Mouse (Mus musculus) heart, postnatal 0 days (tissue): ENCODE data around the gene Gm37240. TPM values are rescaled to one million over a fixed set of nuclear protein-coding genes. Genes with fewer than 3 reads are reported as not detected.

Experiments used
- ATAC-seq: fragments of 200-750 bp; cut with Nextera tagmentation; 2 replicates; pipeline ENCODE4 v1.8.0; 2017; ENCODE audit warnings: low read depth, moderate number of reproducible peaks, moderate library complexity; ENCODE audit not compliant: insufficient read depth
- DNase-seq: peaks from one replicate; pipeline ENCODE4 v3.0.0-alpha.2; 2016; ENCODE audit warnings: low spot score
- H3K27ac ChIP-seq: fragments of 300-500 bp; sonication (generic); 2 replicates; pipeline ENCODE4 v1.5.1; 2014; ENCODE audit warnings: low read depth, mild to moderate bottlenecking
- H3K27me3 ChIP-seq: fragments of 300-500 bp; sonication (generic); 2 replicates; pipeline ENCODE4 v1.6.1; 2014; ENCODE audit warnings: low read length, mixed read lengths; ENCODE audit not compliant: control insufficient read depth, insufficient read depth
- H3K36me3 ChIP-seq: fragments of 300-500 bp; sonication (generic); replicated peaks from 2 replicates; pipeline ENCODE4 v1.6.1; 2014; ENCODE audit warnings: low read length, mixed read lengths; ENCODE audit not compliant: control insufficient read depth, insufficient read depth
- H3K4me1 ChIP-seq: fragments of 300-500 bp; sonication (generic); 2 replicates; pipeline ENCODE4 v1.6.1; 2014; ENCODE audit warnings: antibody characterized with exemption; ENCODE audit not compliant: control insufficient read depth, insufficient read depth
- H3K4me2 ChIP-seq: fragments of 300-500 bp; sonication (generic); 2 replicates; pipeline ENCODE4 v1.6.1; 2014; ENCODE audit warnings: low read depth, mild to moderate bottlenecking, low read length, moderate library complexity
- H3K4me3 ChIP-seq: fragments of 300-500 bp; sonication (generic); 2 replicates; pipeline ENCODE4 v1.5.1; 2014; ENCODE audit warnings: low read depth, low read length
- H3K9ac ChIP-seq: fragments of 300-500 bp; sonication (generic); replicated peaks from 2 replicates; pipeline ENCODE4 v1.6.1; 2014; ENCODE audit warnings: low read depth, low read length, mixed read lengths
- H3K9me3 ChIP-seq: fragments of 300-500 bp; sonication (generic); replicated peaks from 2 replicates; pipeline ENCODE4 v1.6.1; 2016; ENCODE audit warnings: low read length; ENCODE audit not compliant: control insufficient read depth
- CTCF ChIP-seq: IDR thresholded peaks from 2 replicates; pipeline ENCODE4 v1.5.1; 2016; ENCODE audit warnings: antibody characterized with exemption, control low read depth, low read depth
- EP300 ChIP-seq: IDR thresholded peaks from 2 replicates; pipeline ENCODE4 v1.6.1; 2016; ENCODE audit warnings: antibody characterized with exemption, low read depth
- WGBS: fragments of 180-500 bp; shearing (Covaris S2); extraction: QIAGEN DNeasy Blood & Tissue Kit; methylation state at CpG from one replicate; pipeline ENCODE4 v1.1.7; 2014; 5-methylcytosine and 5-hydroxymethylcytosine counted together
- polyA plus RNA-seq: library from polyadenylated mRNA; unstranded; fragments of >200 nt; fragmentation: Nextera tagmentation; extraction: Ambion mirVana; gene quantifications from 2 replicates; pipeline ENCODE4 v1.2.1, GENCODE M21; 2015
- total RNA-seq: library from RNA; depleted of rRNA; stranded (reverse); fragments of >200 nt; gene quantifications from 2 replicates; pipeline ENCODE4 v1.2.3, GENCODE M21; 2014; ENCODE audit warnings: low replicate concordance

The Gm37240 gene
- total and polyA plus RNA-seq, 2 experiments from 2014 or later, result 21.7 to 72.1 TPM

DNA sequence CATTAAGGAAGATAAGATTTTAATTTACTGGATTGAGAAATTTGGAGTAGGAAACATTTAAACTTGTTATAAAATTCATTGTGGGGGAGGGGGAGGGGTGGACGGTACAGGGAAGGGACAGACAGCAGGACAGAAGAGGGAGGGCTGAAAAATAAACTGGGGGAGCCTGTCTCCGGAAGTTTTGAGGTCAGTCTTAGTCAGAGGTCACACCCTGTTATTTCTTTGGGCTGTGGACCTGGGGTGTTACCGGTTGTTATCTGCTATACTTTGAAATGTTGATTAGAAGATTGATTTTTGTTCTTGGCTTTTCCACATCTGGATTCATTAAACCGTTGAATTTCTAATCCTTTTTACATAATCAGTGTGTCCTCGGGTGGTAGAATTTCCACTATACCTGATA lies 1061.3 kb downstream of the Gm37240 start:
- DNase-seq (no peak), ATAC-seq (no peak; the same call in 1 of the 2 replicates)
- Histone ChIP-seq H3K36me3 (no peaks in the 10 kb centered on the region), H3K4me3 (0 out of 2 replicates have a peak overlapping the region, but pooled peaks have one; percentile 8), H3K4me2 (peak overlapping the region; percentile 43), H3K9ac (no peak overlapping the region), H3K9me3 (no peaks in the 10 kb centered on the region), H3K27ac (peak overlapping the region; percentile 52; the same call in 1 of the 2 replicates), H3K27me3 (no peaks in the 10 kb centered on the region), H3K4me1 (peaks cover 9% of the 10 kb centered on the region; the same call in 1 of the 2 replicates)
- WGBS, result 40% methylated on average over 5 of the region's 5 CpGs
- TF ChIP-seq EP300, result no peak
- no peak for TF ChIP-seq CTCF

GRCm38 (mm10) chr3:84820654-84821201 lies 1066.6 kb downstream of the Gm37240 start:
- ATAC-seq, result no peak
- H3K36me3 ChIP-seq, result 0 out of 2 replicates have a peak, but pooled peaks cover 10% of the 10 kb centered on the region
- no peak for TF ChIP-seq EP300
- no peak for TF ChIP-seq CTCF

GRCm38 (mm10) chr3:84816951-84817350 lies 1070.4 kb downstream of the Gm37240 start:
- Histone ChIP-seq H3K36me3 (0 out of 2 replicates have a peak, but pooled peaks cover 10% of the 10 kb centered on the region), H3K9ac (no peak overlapping the region), H3K27ac (no peak overlapping the region), H3K4me3 (no peak overlapping the region), H3K4me2 (no peak overlapping the region), H3K4me1 (peaks cover 16% of the 10 kb centered on the region), H3K9me3 (no peaks in the 10 kb centered on the region), H3K27me3 (no peaks in the 10 kb centered on the region)
- DNase-seq, result no peak
- TF ChIP-seq CTCF, result no peak
- ATAC-seq, result no peak
- 62% methylated on average over 1 of the region's 1 CpGs for WGBS

More at GRCm38 (mm10) chr3:84820654-84821201, 1066.6 kb downstream of the Gm37240 start:
- DNase-seq, result no peak
- no peak overlapping the region for H3K27ac ChIP-seq
- H3K9me3 ChIP-seq, result no peaks in the 10 kb centered on the region
- H3K27me3 ChIP-seq, result no peaks in the 10 kb centered on the region
- H3K4me1 ChIP-seq, result peaks cover 10% of the 10 kb centered on the region
- H3K4me3 ChIP-seq, result no peak overlapping the region
- H3K4me2 ChIP-seq, result no peak overlapping the region
- H3K9ac ChIP-seq, result no peak overlapping the region
- 78% methylated on average over 2 of the region's 2 CpGs for WGBS

DNA sequence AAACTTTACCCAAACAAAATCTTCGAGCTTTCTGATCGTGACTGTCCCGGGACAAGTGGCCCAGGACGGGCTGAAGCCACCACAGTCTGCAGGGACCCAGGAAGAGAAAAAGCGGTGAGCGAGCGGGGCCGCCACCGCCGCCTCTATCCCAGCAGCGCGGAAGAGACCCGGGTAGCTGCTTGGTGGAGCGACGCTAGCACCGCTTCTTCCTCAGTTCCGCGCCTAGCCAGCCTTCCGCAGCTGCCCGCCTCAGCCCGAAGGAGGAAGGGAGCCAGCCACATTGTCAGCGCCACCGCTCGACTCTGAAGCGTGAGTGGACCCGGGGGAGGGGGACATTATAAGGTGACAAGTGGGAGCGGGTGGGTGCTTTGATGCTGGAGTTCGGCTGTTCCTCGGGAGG lies 1071.9 kb downstream of the Gm37240 start:
- H3K36me3 ChIP-seq, result 0 out of 2 replicates have a peak, but pooled peaks cover 10% of the 10 kb centered on the region
- DNase-seq, result peak; percentile 17
- no peak for ATAC-seq
- peak overlapping the region; percentile 97 for H3K4me3 ChIP-seq
- under 1% methylated on average over 29 of the region's 29 CpGs for WGBS
- no peaks in the 10 kb centered on the region for H3K27me3 ChIP-seq
- TF ChIP-seq EP300 (no peak), CTCF (no peak)
- H3K9me3 ChIP-seq, result no peaks in the 10 kb centered on the region
- H3K4me2 ChIP-seq, result peak overlapping the region; percentile 84
- H3K4me1 ChIP-seq, result peaks cover 16% of the 10 kb centered on the region
- peak overlapping the region; percentile 92 for H3K27ac ChIP-seq
- H3K9ac ChIP-seq, result peak overlapping the region; percentile 88

- peak within 1 kb of the TSS; percentile 84 for H3K4me2 ChIP-seq
- peak within 1 kb of the TSS; percentile 92 for H3K27ac ChIP-seq
- DNase-seq (no peak), ATAC-seq (peak; percentile 36)
- no peak for TF ChIP-seq CTCF
- H3K9me3 ChIP-seq, result no peaks in the 10 kb centered on the region
- H3K27me3 ChIP-seq, result no peaks in the 10 kb centered on the region
- under 1% methylated on average over 42 of the region's 76 CpGs for WGBS
- H3K36me3 ChIP-seq, result 0 out of 2 replicates have a peak, but pooled peaks cover 10% of the 10 kb centered on the region
- peaks cover 16% of the 10 kb centered on the region for H3K4me1 ChIP-seq
- peak within 1 kb of the TSS; percentile 88 for H3K9ac ChIP-seq
- H3K4me3 ChIP-seq, result peak within 1 kb of the TSS; percentile 97
These were observed 1072.4 kb downstream of the Gm37240 start, which contains the start of gene Fbxw7 for GRCm38 (mm10) chr3:84814762-84815381. Gene Fbxw7 (plus strand): TSS chr3:84815268.
